Mouse (Mus musculus): ENCODE data around the gene Col6a3. TPM values are rescaled to one million over a fixed set of nuclear protein-coding genes. Genes with fewer than 3 reads are reported as not detected.

The Col6a3 gene
- polyA plus RNA-seq (2015; fragmentation: Nextera tagmentation; extraction: Ambion mirVana): 56.9 and 60.5 TPM in 2 replicates

DNA sequence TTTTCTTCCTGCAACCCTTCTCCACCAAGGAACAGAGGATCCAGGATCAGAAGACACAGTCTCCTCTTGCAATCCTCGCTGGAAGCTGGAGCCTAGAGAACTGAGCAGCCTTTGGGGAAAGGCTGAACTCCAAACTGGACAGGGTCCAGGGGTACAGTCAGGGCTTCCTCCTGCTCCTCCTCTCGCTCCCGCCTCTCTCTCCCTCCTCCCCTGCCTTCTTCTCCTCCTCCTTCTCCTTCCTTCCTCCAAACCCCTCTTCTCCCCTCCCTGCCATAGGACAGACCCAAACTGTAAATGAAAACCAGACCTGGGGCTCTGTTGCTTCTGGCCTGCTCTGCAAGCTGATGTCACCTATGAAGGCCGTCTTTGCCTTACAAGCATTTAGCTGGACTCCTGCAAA, at the start of gene Col6a3:
Gene Col6a3 (minus strand): TSS at position 136 of the 400 bp plus-strand sequence.
- Histone ChIP-seq H3K4me3 (ENCODE audit: low read depth, low read length) (peak within 1 kb of the TSS; percentile 48), H3K4me1 (replicated peaks; ENCODE audit: control insufficient read depth, insufficient read depth) (no peaks in the 10 kb centered on the region; the same call in 1 of the 2 replicates), H3K9ac (ENCODE audit: low read length) (peak within 1 kb of the TSS; percentile 65), H3K9me3 (ENCODE audit: control insufficient read depth, low read length) (no peaks in the 10 kb centered on the region), H3K27me3 (ENCODE audit: control insufficient read depth, insufficient read depth, low read length) (no peaks in the 10 kb centered on the region), H3K27ac (replicated peaks) (peak within 1 kb of the TSS; percentile 82), H3K4me2 (replicated peaks; ENCODE audit: low read depth) (peak within 1 kb of the TSS; percentile 61), H3K36me3 (ENCODE audit: control insufficient read depth, insufficient read depth, low read length) (no peaks in the 10 kb centered on the region)
- WGBS: 27% methylated on average over 4 of the region's 4 CpGs
- ATAC-seq (ENCODE audit: low FRiP score, low TSS enrichment) (peak; percentile 58; the same call in 1 of the 2 replicates), DNase-seq (ENCODE audit: low spot score) (peak; percentile 31)
- TF ChIP-seq EP300 (optimal IDR thresholded peaks at IDR 0.05) (no peak), CTCF (IDR thresholded peaks at IDR 0.05; ENCODE audit: low read depth) (no peak)

DNA sequence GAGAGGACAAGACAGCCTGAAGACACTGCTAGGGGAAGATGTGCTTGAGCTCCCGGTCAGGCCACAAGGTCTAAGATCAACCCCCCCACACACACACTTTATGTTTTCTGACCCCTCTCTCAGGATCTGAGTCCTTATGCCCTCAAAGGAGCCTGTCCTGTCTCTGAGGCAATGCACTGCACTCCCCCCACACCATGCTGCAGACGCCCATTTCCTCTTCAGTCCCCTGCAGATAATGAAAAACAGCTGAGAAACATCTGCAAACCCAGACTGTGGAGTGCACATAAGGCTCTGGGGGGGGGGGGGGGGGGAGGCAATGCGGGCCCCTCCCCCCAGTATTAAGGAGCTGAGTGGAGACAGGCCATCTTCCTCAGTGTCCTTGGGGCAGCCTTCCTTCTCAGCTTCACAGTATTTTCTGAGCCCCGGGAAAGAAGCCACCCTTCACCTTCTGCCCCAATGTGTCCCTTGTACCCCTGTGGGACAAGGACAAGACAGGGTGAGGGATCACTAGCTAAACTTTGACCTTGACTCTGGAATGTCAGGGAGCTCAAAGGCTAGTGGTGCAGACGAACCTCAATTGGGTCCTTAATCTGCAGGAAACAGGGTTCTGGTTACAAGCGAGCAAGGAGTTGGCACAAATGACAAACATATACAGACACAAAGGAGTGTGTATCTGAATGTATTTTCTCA, 42.1 kb upstream of the Col6a3 start:
- H3K4me3 ChIP-seq (ENCODE audit: low read depth, low read length): no peak overlapping the region
- H3K27me3 ChIP-seq (ENCODE audit: control insufficient read depth, insufficient read depth, low read length): no peaks in the 10 kb centered on the region
- H3K27ac ChIP-seq (replicated peaks): no peak overlapping the region
- H3K36me3 ChIP-seq (ENCODE audit: control insufficient read depth, insufficient read depth, low read length): no peaks in the 10 kb centered on the region
- DNase-seq (ENCODE audit: low spot score) (no peak), ATAC-seq (ENCODE audit: low FRiP score, low TSS enrichment) (peak; percentile 47; the same call in 1 of the 2 replicates)
- H3K4me1 ChIP-seq (replicated peaks; ENCODE audit: control insufficient read depth, insufficient read depth): no peaks in the 10 kb centered on the region
- TF ChIP-seq EP300 (optimal IDR thresholded peaks at IDR 0.05) (no peak), CTCF (IDR thresholded peaks at IDR 0.05; ENCODE audit: low read depth) (no peak)
- H3K4me2 ChIP-seq (replicated peaks; ENCODE audit: low read depth): no peak overlapping the region
- WGBS: 51% methylated on average over 6 of the region's 6 CpGs
- no peaks in the 10 kb centered on the region for H3K9me3 ChIP-seq (ENCODE audit: control insufficient read depth, low read length)
- H3K9ac ChIP-seq (ENCODE audit: low read length): no peak overlapping the region

DNA sequence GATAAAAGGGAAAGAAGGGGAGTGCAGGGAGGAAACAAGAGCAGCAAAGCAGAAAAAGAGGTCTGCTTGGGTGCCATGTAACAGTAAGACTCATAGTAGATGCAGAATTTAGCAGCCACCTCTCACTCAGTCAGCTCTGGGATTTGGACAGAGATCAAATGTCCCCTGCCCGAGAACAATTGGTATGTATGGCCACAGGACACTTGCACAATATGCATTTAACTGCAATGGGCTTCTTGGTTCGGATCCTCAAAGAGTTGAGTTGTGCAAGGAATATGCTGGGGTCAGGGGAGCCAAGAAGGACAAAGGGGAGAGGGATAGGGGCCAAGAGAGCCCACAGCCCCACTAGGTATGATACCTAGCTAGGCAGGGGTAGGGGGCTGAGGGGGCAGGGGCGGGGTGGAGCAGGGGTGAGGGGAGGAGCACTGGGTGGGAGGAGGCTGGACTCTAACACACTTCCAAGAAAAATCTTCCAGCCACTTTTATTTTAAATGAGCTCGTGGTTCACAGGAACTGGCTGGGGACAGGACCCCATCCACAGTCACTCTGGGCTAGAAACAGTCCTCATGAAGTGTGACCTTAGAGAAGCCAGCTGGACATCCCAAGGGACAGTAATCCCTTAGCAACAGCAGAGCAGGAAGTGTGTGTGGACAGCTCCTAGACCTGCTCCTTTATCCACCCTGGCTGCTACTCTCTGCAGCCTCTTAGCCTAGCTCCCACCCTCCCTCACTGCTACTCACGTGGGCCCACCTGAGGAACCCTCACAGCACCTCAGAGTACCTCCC, 32.9 kb upstream of the Col6a3 start:
- H3K9ac ChIP-seq (ENCODE audit: low read length): no peak overlapping the region
- DNase-seq (ENCODE audit: low spot score) (no peak), ATAC-seq (ENCODE audit: low FRiP score, low TSS enrichment) (no peak)
- H3K36me3 ChIP-seq (ENCODE audit: control insufficient read depth, insufficient read depth, low read length): no peaks in the 10 kb centered on the region
- 61% methylated on average over 5 of the region's 5 CpGs for WGBS
- H3K9me3 ChIP-seq (ENCODE audit: control insufficient read depth, low read length): no peaks in the 10 kb centered on the region
- no peak overlapping the region for H3K4me3 ChIP-seq (ENCODE audit: low read depth, low read length)
- H3K27me3 ChIP-seq (ENCODE audit: control insufficient read depth, insufficient read depth, low read length): no peaks in the 10 kb centered on the region
- H3K27ac ChIP-seq (replicated peaks): no peak overlapping the region
- no peak overlapping the region for H3K4me2 ChIP-seq (replicated peaks; ENCODE audit: low read depth)
- H3K4me1 ChIP-seq (replicated peaks; ENCODE audit: control insufficient read depth, insufficient read depth): no peaks in the 10 kb centered on the region
- TF ChIP-seq CTCF (IDR thresholded peaks at IDR 0.05; ENCODE audit: low read depth) (no peak), EP300 (optimal IDR thresholded peaks at IDR 0.05) (no peak)

DNA sequence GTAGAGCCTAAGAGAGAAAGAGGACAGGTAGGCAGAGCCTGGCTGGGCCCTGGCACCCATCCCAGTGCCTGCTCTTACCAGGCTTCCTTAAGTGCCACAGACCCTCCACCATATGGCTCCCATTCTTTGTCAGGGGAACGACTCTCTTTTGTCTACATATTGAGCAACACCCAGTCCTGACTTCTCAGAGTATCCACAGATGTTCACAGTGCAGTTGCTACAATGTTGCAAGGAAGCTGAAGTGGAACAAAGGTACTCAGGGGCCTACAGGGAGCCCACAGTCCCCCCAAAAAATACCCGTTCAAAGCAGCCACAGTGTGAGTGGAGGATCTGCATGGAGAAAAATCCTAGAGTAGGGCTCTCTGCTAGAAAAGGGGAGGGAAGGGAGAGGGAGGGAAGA, 32.2 kb upstream of the Col6a3 start:
- TF ChIP-seq EP300 (optimal IDR thresholded peaks at IDR 0.05) (no peak), CTCF (IDR thresholded peaks at IDR 0.05; ENCODE audit: low read depth) (no peak)
- no peak for DNase-seq (ENCODE audit: low spot score)
- no peaks in the 10 kb centered on the region for H3K27me3 ChIP-seq (ENCODE audit: control insufficient read depth, insufficient read depth, low read length)
- WGBS: 29% methylated on average over 2 of the region's 2 CpGs
- H3K27ac ChIP-seq (replicated peaks): no peak overlapping the region
- H3K4me1 ChIP-seq (replicated peaks; ENCODE audit: control insufficient read depth, insufficient read depth): no peaks in the 10 kb centered on the region
- ATAC-seq (ENCODE audit: low FRiP score, low TSS enrichment): peak; percentile 15; the same call in 1 of the 2 replicates
- no peak overlapping the region for H3K4me2 ChIP-seq (replicated peaks; ENCODE audit: low read depth)
- H3K4me3 ChIP-seq (ENCODE audit: low read depth, low read length): no peak overlapping the region
- no peaks in the 10 kb centered on the region for H3K9me3 ChIP-seq (ENCODE audit: control insufficient read depth, low read length)
- no peaks in the 10 kb centered on the region for H3K36me3 ChIP-seq (ENCODE audit: control insufficient read depth, insufficient read depth, low read length)
- no peak overlapping the region for H3K9ac ChIP-seq (ENCODE audit: low read length)

DNA sequence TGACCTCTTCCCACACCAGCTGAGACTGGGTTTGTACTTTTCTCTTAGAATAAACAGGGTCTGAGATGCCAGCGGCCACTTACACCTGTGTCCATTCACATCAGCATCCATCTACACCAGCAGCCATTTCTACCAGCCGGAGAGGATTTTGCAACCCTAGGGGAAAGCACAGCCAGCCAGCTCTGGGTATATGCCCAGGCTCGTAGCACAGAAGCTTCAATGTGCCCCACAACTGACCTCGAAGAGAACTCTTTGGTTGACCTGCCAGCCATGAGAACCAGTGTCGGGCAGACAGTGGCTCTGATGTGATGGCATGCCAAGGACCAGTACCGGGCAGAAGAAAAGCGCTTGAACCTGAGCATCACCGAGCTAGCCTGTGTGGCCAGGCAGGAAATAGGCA, 31.6 kb upstream of the Col6a3 start:
- WGBS: 82% methylated on average over 8 of the region's 8 CpGs
- ATAC-seq (ENCODE audit: low FRiP score, low TSS enrichment) (no peak), DNase-seq (ENCODE audit: low spot score) (no peak)
- Histone ChIP-seq H3K9ac (ENCODE audit: low read length) (no peak overlapping the region), H3K4me1 (replicated peaks; ENCODE audit: control insufficient read depth, insufficient read depth) (no peaks in the 10 kb centered on the region), H3K27me3 (ENCODE audit: control insufficient read depth, insufficient read depth, low read length) (no peaks in the 10 kb centered on the region), H3K9me3 (ENCODE audit: control insufficient read depth, low read length) (no peaks in the 10 kb centered on the region), H3K36me3 (ENCODE audit: control insufficient read depth, insufficient read depth, low read length) (no peaks in the 10 kb centered on the region), H3K4me2 (replicated peaks; ENCODE audit: low read depth) (no peak overlapping the region), H3K27ac (replicated peaks) (no peak overlapping the region), H3K4me3 (ENCODE audit: low read depth, low read length) (no peak overlapping the region)
- TF ChIP-seq CTCF (IDR thresholded peaks at IDR 0.05; ENCODE audit: low read depth) (no peak), EP300 (optimal IDR thresholded peaks at IDR 0.05) (no peak)

DNA sequence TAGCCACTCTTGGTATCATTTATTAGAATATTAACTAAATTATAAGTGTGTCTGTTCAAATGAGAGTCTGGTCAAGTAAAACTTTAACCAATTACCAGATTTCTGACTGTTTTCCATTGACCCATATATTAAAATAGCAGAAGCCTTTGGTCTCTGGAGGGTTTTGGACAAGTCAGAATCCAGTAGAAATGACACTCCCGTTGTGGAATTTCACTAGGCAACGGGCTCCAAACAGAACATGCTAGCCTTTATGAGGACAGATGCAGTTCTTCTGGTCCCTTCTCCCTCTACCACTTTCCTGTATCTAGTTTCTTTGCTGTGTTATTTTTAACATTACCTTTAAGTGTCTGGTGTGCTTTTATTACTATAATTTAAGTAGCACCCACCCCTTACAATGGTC, 26.8 kb upstream of the Col6a3 start:
- DNase-seq (ENCODE audit: low spot score) (no peak), ATAC-seq (ENCODE audit: low FRiP score, low TSS enrichment) (no peak)
- no peaks in the 10 kb centered on the region for H3K27me3 ChIP-seq (ENCODE audit: control insufficient read depth, insufficient read depth, low read length)
- no peak overlapping the region for H3K4me2 ChIP-seq (replicated peaks; ENCODE audit: low read depth)
- H3K9me3 ChIP-seq (ENCODE audit: control insufficient read depth, low read length): no peaks in the 10 kb centered on the region
- TF ChIP-seq EP300 (optimal IDR thresholded peaks at IDR 0.05) (no peak), CTCF (IDR thresholded peaks at IDR 0.05; ENCODE audit: low read depth) (no peak)
- H3K4me1 ChIP-seq (replicated peaks; ENCODE audit: control insufficient read depth, insufficient read depth): no peaks in the 10 kb centered on the region
- no peak overlapping the region for H3K27ac ChIP-seq (replicated peaks)
- no peaks in the 10 kb centered on the region for H3K36me3 ChIP-seq (ENCODE audit: control insufficient read depth, insufficient read depth, low read length)
- H3K9ac ChIP-seq (ENCODE audit: low read length): no peak overlapping the region
- no peak overlapping the region for H3K4me3 ChIP-seq (ENCODE audit: low read depth, low read length)
- 56% methylated on average over 2 of the region's 2 CpGs for WGBS
